Mouse (Mus musculus): ENCODE measurements around the gene Mettl24. TPM values are rescaled to one million over a fixed set of nuclear protein-coding genes. Genes with fewer than 3 reads are reported as not detected.

Mettl24 gene
- total and polyA plus RNA-seq, 3 experiments: not detected

DNA sequence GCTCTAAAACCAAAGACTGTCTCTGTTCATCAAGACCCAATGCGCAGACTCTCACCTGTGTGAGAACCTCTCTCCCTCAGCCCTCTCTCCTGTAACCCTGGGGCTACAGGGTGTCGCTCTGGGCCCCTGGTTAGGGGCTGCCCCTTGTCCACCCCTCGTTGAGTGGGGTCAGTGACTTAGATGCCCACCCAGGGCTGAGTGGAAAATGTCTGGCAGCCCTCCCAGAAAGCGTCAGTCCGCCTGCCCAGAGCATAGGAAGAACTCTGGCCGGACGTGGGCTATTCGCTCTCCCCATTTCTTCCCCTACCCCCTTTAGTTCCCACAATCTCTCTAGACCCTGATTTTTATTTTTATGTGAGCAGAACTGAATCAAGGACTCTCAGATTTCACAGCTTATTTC lies 33.2 kb downstream of the Mettl24 start:
- Histone ChIP-seq H3K79me2 (ENCODE audit: control insufficient read depth, insufficient read depth, low read length, poor library complexity) (no peaks in the 10 kb centered on the region), H3K27me3 (ENCODE audit: control insufficient read depth in 1 of 2, insufficient read depth in 2 of 2, low read length in 2 of 2) (peaks cover 0 to 1% of the 10 kb centered on the region in 2 experiments; a peak in 1 of 4 replicates), H3K4me1 (ENCODE audit: control insufficient read depth in 1 of 2, insufficient read depth in 2 of 2, low read length in 2 of 2) (no peaks in the 10 kb centered on the region), H3K9me3 (replicated peaks; ENCODE audit: insufficient read depth, low read length) (no peaks in the 10 kb centered on the region), H3K9ac (ENCODE audit: control insufficient read depth, low read depth, low read length, poor library complexity, severe bottlenecking) (no peak overlapping the region), H3K27ac (ENCODE audit: control insufficient read depth, low read depth, low read length) (no peak overlapping the region), H3K36me3 (ENCODE audit: control insufficient read depth in 1 of 2, insufficient read depth in 2 of 2, low read length in 2 of 2) (no peaks in the 10 kb centered on the region), H3K4me3 (ENCODE audit: control insufficient read depth in 1 of 2, insufficient read depth in 1 of 2, low read depth in 2 of 2, low read length in 2 of 2) (no peak overlapping the region)
- TF ChIP-seq ZNF384 (IDR thresholded peaks at IDR 0.05; ENCODE audit: low read depth, low read length) (no peak), TBP (IDR thresholded peaks at IDR 0.05; ENCODE audit: low read depth, low read length) (no peak), EP300 (IDR thresholded peaks at IDR 0.05; ENCODE audit: low read depth in 1 of 2, low read length in 2 of 2) (no peak), RCOR1 (IDR thresholded peaks at IDR 0.05; ENCODE audit: low read depth, low read length) (no peak), JUND (IDR thresholded peaks at IDR 0.05; ENCODE audit: low read depth, low read length) (no peak), NRF1 (IDR thresholded peaks at IDR 0.05; ENCODE audit: insufficient read depth, low read depth, low read length, poor library complexity, severe bottlenecking) (no peak), MEF2A (IDR thresholded peaks at IDR 0.05; ENCODE audit: extremely low read depth, insufficient replicate concordance, low read depth, low read length, poor library complexity, severe bottlenecking) (no peak), CHD1 (IDR thresholded peaks at IDR 0.05; ENCODE audit: low read depth, low read length) (no peak), MAZ (IDR thresholded peaks at IDR 0.05; ENCODE audit: low read depth, low read length) (no peak), NELFE (IDR thresholded peaks at IDR 0.05; ENCODE audit: low read depth, low read length) (no peak), ETS1 (IDR thresholded peaks at IDR 0.05; ENCODE audit: low read depth, low read length) (no peak), RAD21 (IDR thresholded peaks at IDR 0.05; ENCODE audit: low read depth, low read length) (no peak), BHLHE40 (IDR thresholded peaks at IDR 0.05; ENCODE audit: borderline replicate concordance, low read depth, low read length) (no peak), ZMIZ1 (IDR thresholded peaks at IDR 0.05; ENCODE audit: low read depth, low read length) (no peak), TCF12 (IDR thresholded peaks at IDR 0.05; ENCODE audit: low read depth, low read length) (no peak), MYC (IDR thresholded peaks at IDR 0.05; ENCODE audit: low read depth, low read length) (no peak), CTCF (IDR thresholded peaks at IDR 0.05 in 2 of 3, conservative IDR thresholded peaks at IDR 0.05 in 1 of 3; ENCODE audit: control insufficient read depth in 1 of 3, insufficient read depth in 1 of 3, low read depth in 2 of 3, low read length in 3 of 3, poor library complexity in 1 of 3, severe bottlenecking in 1 of 3) (no peak), POLR2A (IDR thresholded peaks at IDR 0.05; ENCODE audit: control insufficient read depth in 1 of 2, insufficient read depth in 1 of 2, low read depth in 1 of 2, low read length in 2 of 2, poor library complexity in 1 of 2) (no peak)
- no peak for DNase-seq (ENCODE audit: low read depth, low spot score)

DNA sequence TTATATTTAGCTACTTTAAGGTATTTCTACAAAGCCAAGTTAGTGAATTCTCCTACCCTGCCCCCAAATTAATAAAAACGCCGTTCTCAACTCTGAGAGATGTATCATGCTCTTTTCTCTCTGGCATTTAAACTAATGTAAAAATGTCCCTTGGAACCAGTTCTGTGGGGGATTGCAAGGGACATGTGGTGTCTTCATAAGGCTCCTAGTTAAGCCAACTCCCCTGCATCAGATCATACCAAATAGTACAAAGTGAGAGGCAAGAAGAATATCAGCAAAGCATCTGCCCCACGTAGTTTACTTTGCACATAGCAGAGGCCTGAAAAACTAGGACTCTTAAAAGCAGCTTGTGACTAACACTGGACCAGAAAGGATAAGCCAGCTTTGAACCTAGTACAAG lies 33.6 kb downstream of the Mettl24 start:
- no peak for DNase-seq (ENCODE audit: low read depth, low spot score)
- no peak overlapping the region for H3K27ac ChIP-seq (ENCODE audit: control insufficient read depth, low read depth, low read length)

More for the DNA sequence above, 33.6 kb downstream of the Mettl24 start:
- Histone ChIP-seq H3K27me3 (ENCODE audit: control insufficient read depth in 1 of 2, insufficient read depth in 2 of 2, low read length in 2 of 2) (peaks cover 0 to 3% of the 10 kb centered on the region in 2 experiments; a peak in 2 of 4 replicates), H3K9me3 (replicated peaks; ENCODE audit: insufficient read depth, low read length) (no peaks in the 10 kb centered on the region), H3K4me1 (ENCODE audit: control insufficient read depth in 1 of 2, insufficient read depth in 2 of 2, low read length in 2 of 2) (no peaks in the 10 kb centered on the region), H3K9ac (ENCODE audit: control insufficient read depth, low read depth, low read length, poor library complexity, severe bottlenecking) (no peak overlapping the region), H3K36me3 (ENCODE audit: control insufficient read depth in 1 of 2, insufficient read depth in 2 of 2, low read length in 2 of 2) (no peaks in the 10 kb centered on the region), H3K4me3 (ENCODE audit: control insufficient read depth in 1 of 2, insufficient read depth in 1 of 2, low read depth in 2 of 2, low read length in 2 of 2) (no peak overlapping the region), H3K79me2 (ENCODE audit: control insufficient read depth, insufficient read depth, low read length, poor library complexity) (no peaks in the 10 kb centered on the region)
- TF ChIP-seq JUND (IDR thresholded peaks at IDR 0.05; ENCODE audit: low read depth, low read length) (no peak), CHD1 (IDR thresholded peaks at IDR 0.05; ENCODE audit: low read depth, low read length) (no peak), ELF1 (IDR thresholded peaks at IDR 0.05; ENCODE audit: low read depth, low read length) (no peak), KAT2A (conservative IDR thresholded peaks at IDR 0.05; ENCODE audit: low read depth, low read length) (no peak), POLR2AphosphoS2 (IDR thresholded peaks at IDR 0.05; ENCODE audit: low read length) (no peak), POLR2AphosphoS5 (IDR thresholded peaks at IDR 0.05; ENCODE audit: borderline replicate concordance, low read depth, low read length) (no peak), GABPA (IDR thresholded peaks at IDR 0.05; ENCODE audit: low read depth, low read length) (no peak), MXI1 (IDR thresholded peaks at IDR 0.05; ENCODE audit: low read depth, low read length) (no peak), E2F4 (IDR thresholded peaks at IDR 0.05; ENCODE audit: borderline replicate concordance, low read depth, low read length) (no peak), EP300 (IDR thresholded peaks at IDR 0.05; ENCODE audit: low read depth in 1 of 2, low read length in 2 of 2) (no peak), GATA1 (IDR thresholded peaks at IDR 0.05; ENCODE audit: low read depth, low read length) (no peak), ZC3H11A (IDR thresholded peaks at IDR 0.05; ENCODE audit: low read depth, low read length) (no peak), RAD21 (IDR thresholded peaks at IDR 0.05; ENCODE audit: low read depth, low read length) (no peak), NELFE (IDR thresholded peaks at IDR 0.05; ENCODE audit: low read depth, low read length) (no peak), USF1 (IDR thresholded peaks at IDR 0.05; ENCODE audit: low read depth, low read length) (no peak), RCOR1 (IDR thresholded peaks at IDR 0.05; ENCODE audit: low read depth, low read length) (no peak), USF2 (IDR thresholded peaks at IDR 0.05; ENCODE audit: borderline replicate concordance in 1 of 2, insufficient read depth in 1 of 2, low read depth in 1 of 2, low read length in 2 of 2) (no peak), ETS1 (IDR thresholded peaks at IDR 0.05; ENCODE audit: low read depth, low read length) (no peak), MAFK (IDR thresholded peaks at IDR 0.05; ENCODE audit: borderline replicate concordance, low read depth, low read length) (no peak), MEF2A (IDR thresholded peaks at IDR 0.05; ENCODE audit: extremely low read depth, insufficient replicate concordance, low read depth, low read length, poor library complexity, severe bottlenecking) (no peak)

Measured in MEL (cell line).